Mouse (Mus musculus) stomach, postnatal 0 days (tissue): Measurements from ENCODE around the gene Cul7.

Source experiments
- CTCF ChIP-seq: IDR thresholded peaks from 2 replicates; pipeline ENCODE4 v1.5.1; 2016; ENCODE audit warnings: antibody characterized with exemption, low read depth, mild to moderate bottlenecking, moderate library complexity
- EP300 ChIP-seq: optimal IDR thresholded peaks from 2 replicates; pipeline ENCODE3; 2016; ENCODE audit warnings: antibody characterized with exemption

DNA sequence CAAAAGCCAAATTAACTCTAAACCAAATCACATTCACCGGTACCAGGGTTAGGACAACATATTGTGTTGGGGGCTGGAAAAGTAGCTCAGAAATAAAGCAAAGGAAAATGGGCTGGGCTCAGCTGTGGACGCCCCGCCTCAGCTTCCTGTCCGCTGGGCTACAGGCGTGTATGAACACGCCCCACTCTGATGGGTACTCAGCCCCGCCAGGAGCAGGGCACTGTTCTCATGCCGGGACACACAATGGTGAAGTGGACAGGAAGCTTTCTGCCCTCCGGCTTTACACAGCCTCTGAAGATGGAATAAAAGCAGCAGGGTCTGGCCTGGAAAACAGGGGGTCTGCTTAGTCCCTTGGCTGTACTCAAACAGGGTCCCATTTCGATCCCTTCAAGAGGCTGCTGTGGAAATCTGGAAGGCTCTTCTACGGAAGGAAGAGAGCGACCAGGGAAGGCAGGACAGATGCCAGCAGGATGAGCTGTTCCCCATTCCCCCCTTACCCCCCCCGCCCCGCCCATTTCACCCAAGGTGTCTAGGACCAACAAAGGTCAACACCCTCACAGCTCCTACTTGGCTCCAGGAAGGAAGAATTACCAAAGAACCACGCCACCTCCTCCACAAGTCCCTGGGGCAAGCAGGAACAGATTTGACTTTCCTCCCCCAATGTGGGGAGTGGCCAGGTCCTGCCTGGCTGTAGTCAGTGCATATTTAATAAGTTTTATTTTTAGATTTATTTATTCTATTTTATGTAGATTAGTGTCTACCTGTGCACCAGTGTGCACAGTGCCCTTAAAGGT lies 40.2 kb upstream of the Cul7 start:
- no peak for TF ChIP-seq CTCF
- no peak for TF ChIP-seq EP300
